Mouse (Mus musculus) olfactory bulb, adult 2 months (tissue): ENCODE measurements at regions not wholly inside any gene's neighbourhood (a gene's known extent, or its start where the extent isn't known, plus 50 kb on each side); places are given as distances from the start of the nearest gene placed in this dataset.

Experiments used
- CTCF ChIP-seq: fragments of 200-500 bp; IDR thresholded peaks from 2 replicates; pipeline ENCODE4 v1.5.1; 2012; ENCODE audit warnings: low read depth, mild to moderate bottlenecking, low read length, moderate library complexity; ENCODE audit not compliant: insufficient read depth
- POLR2A ChIP-seq: fragments of 200-500 bp; IDR thresholded peaks from 2 replicates; pipeline ENCODE4 v1.6.1; 2012; ENCODE audit warnings: mild to moderate bottlenecking, low read depth, low read length, moderate library complexity; ENCODE audit not compliant: insufficient read depth

GRCm38 (mm10) chr1:45041328-45041727 lies 270.0 kb upstream of the Col3a1 start:
- TF ChIP-seq POLR2A (no peak), CTCF (no peak)
